Mouse (Mus musculus) left cerebral cortex, postnatal 4 days (tissue): Measurements from ENCODE around the gene Wdr70. TPM values are rescaled to one million over a fixed set of nuclear protein-coding genes. Genes with fewer than 3 reads are reported as not detected.
A peak's percentile ranks its signal among the peaks of the same experiment; 100 is the strongest.

Experiments
- DNase-seq: peaks from one replicate; pipeline ENCODE4 v3.0.0-alpha.2; 2022
- intact Hi-C: fragments of 180-260 bp; cut with DNase I; formaldehyde crosslinking; loops from one replicate; pipeline ENCODE4 v1.15.1; 2025
- microRNA-seq: library from miRNA; unstranded; fragments of <30 nt; microRNA quantifications from one replicate; pipeline ENCODE4 v1.2.0, GENCODE M21; 2022
- total RNA-seq, 2 experiments: library from RNA; stranded (reverse); gene quantifications; 2 replicates each; pipeline ENCODE4 v1.2.3; 2021

Gene Wdr70
- total RNA-seq, 2 experiments from 2014 or later, result 38.0 to 39.6 TPM

GRCm38 (mm10) chr15:7875879-7876278, 223.1 kb downstream of the Wdr70 start:
- intact Hi-C loops, result no loop called here
- no peak for DNase-seq

- no peak for DNase-seq
- intact Hi-C loops, result no loop called here
Measured at GRCm38 (mm10) chr15:7872473-7872872, 226.5 kb downstream of the Wdr70 start.

GRCm38 (mm10) chr15:7865305-7865704, 233.7 kb downstream of the Wdr70 start:
- no peak for DNase-seq
- intact Hi-C loops, result no loop called here

GRCm38 (mm10) chr15:7863328-7863727, 235.7 kb downstream of the Wdr70 start:
- intact Hi-C loops, result no loop called here
- DNase-seq, result no peak

GRCm38 (mm10) chr15:7862890-7863289, 236.1 kb downstream of the Wdr70 start:
- intact Hi-C loops, result no loop called here
- DNase-seq, result no peak

GRCm38 (mm10) chr15:7858841-7859240, 240.2 kb downstream of the Wdr70 start:
- intact Hi-C loops, result no loop called here
- DNase-seq, result no peak

GRCm38 (mm10) chr15:7857418-7857817, 241.6 kb downstream of the Wdr70 start:
- intact Hi-C loops, result no loop called here
- no peak for DNase-seq

GRCm38 (mm10) chr15:7842398-7842797, 256.6 kb downstream of the Wdr70 start:
- no peak for DNase-seq
- intact Hi-C loops, result no loop called here

GRCm38 (mm10) chr15:7841664-7842063, 257.3 kb downstream of the Wdr70 start:
- intact Hi-C loops, result no loop called here
- DNase-seq, result no peak

- intact Hi-C loops, result no loop called here
Measured at GRCm38 (mm10) chr15:7838921-7839309, 260.1 kb downstream of the Wdr70 start.

GRCm38 (mm10) chr15:7838060-7838920, 260.7 kb downstream of the Wdr70 start:
- intact Hi-C loops, result no loop called here
- no peak for DNase-seq

More at GRCm38 (mm10) chr15:7838921-7839309, 260.1 kb downstream of the Wdr70 start:
- DNase-seq, result no peak

GRCm38 (mm10) chr15:7835404-7835803, 263.6 kb downstream of the Wdr70 start:
- intact Hi-C loops, result no loop called here
- DNase-seq, result no peak

- DNase-seq, result peak; percentile 48
- intact Hi-C loops, result no loop called here
Measured at GRCm38 (mm10) chr15:7825530-7825929, 273.5 kb downstream of the Wdr70 start.

GRCm38 (mm10) chr15:7823886-7824285, 275.1 kb downstream of the Wdr70 start:
- intact Hi-C loops, result no loop called here

More at GRCm38 (mm10) chr15:7823886-7824285, 275.1 kb downstream of the Wdr70 start:
- DNase-seq, result peak; percentile 56

Small RNAs within 50 kb of the gene (microRNA-seq; reads per million reads assigned to microRNA genes)
- gene Gm27529, result not detected

Other genes with a start within 250 kb of the Wdr70 start
- gene Nup155, start 10.1 kb upstream of the Wdr70 start, total RNA-seq, result 10 to 100 TPM; 32.7 to 34.2 TPM
- 10 to 100 TPM; 47.7 to 48.9 TPM for gene Cplane1, start 69.9 kb upstream of the Wdr70 start, total RNA-seq